Comparison of ENCODE assay signal across 9 mouse cellular contexts in the genomic region with DNA sequence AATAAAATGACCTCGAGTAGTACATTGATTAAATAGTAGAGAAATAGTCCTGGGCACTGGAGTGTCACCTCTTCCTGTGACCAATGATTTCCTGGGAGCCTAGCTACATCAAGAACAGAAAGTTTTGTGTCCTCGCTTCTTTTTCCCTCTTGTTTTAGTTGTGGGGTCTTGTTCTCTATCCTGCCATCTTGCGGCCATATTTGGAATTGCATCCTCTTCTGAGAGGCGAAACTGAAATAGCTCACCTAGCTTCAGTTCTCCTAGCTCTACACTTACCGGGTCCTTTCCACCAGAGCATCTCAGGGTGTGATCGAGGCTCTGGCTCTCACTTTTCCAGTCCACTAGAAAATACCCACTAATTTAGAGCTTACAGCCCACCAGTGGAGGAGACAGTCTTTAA. TPM values are rescaled to one million over a fixed set of nuclear protein-coding genes. Genes with fewer than 3 reads are reported as not detected.
DNase-seq lines count a peak whose midpoint lies in the region; ATAC-seq and TF ChIP-seq lines count a peak whose summit lies in the region.
"Had no signal": no experiment of that assay in that cellular context is flagged by ENCODE, and none has a peak within 500 bp of the region (broad histone marks: within the 10 kb centered on the region; RNA-seq: fewer than 3 reads in every experiment).

No protein-coding gene starts in this region.

- H3K4me1 ChIP-seq in thymus, adult 2 months (replicated peaks; ENCODE audit: control insufficient read depth, insufficient read depth, low read length) = peaks cover 38% of the 10 kb centered on the region

- no peak for TF ChIP-seq CTCF in thymus, adult 2 months (IDR thresholded peaks at IDR 0.05; ENCODE audit: borderline replicate concordance, control insufficient read depth, extremely low read depth, insufficient read depth, low read length, poor library complexity)

- H3K27ac ChIP-seq in thymus, adult 2 months (ENCODE audit: control insufficient read depth, insufficient read depth, low read length) = peak overlapping the region; percentile 91

- intact Hi-C loops in gastrocnemius, postnatal 36 days (cut with DNase I) = no loop called here

- 5% methylated on average over 6 of the region's 6 CpGs for WGBS in thymus, adult 2 months

- H3K27me3 ChIP-seq in thymus, adult 2 months (ENCODE audit: control insufficient read depth, insufficient read depth, low read length) = no peaks in the 10 kb centered on the region

- peak; percentile 14 to 23 for DNase-seq in gastrocnemius, adult 8-10 months (ENCODE audit: low spot score in 2 of 2)
- no peak for DNase-seq in gastrocnemius, postnatal 36 days
- peak; percentile 81 for DNase-seq in 416B (ENCODE audit: low read depth)
- DNase-seq in R1 (ENCODE audit: low read depth, low spot score) = peak; percentile 90
- DNase-seq in embryo, embryonic 9.5 days (ENCODE audit: extremely low spot score) = peak; percentile 72
- DNase-seq in layer of hippocampus, postnatal 25 days (ENCODE audit: extremely low spot score in 1 of 2, low spot score in 1 of 2) = peak; percentile 33 to 72
- peak; percentile 88 for DNase-seq in thymus, adult 2 months

- peaks cover 3% of the 10 kb centered on the region; the same call in 1 of the 2 replicates for H3K36me3 ChIP-seq in thymus, adult 2 months (ENCODE audit: control insufficient read depth, insufficient read depth, low read length)

- ATAC-seq in monocyte, adult 5-6 weeks (replicated peaks; ENCODE audit: insufficient number of reproducible peaks, low FRiP score, low TSS enrichment, poor library complexity, severe bottlenecking) = peak; percentile 59

- H3K4me3 ChIP-seq in thymus, adult 2 months (ENCODE audit: control insufficient read depth, insufficient read depth, low read length) = no peak overlapping the region

- no peak for TF ChIP-seq POLR2A in thymus, adult 2 months (IDR thresholded peaks at IDR 0.05; ENCODE audit: control insufficient read depth, extremely low read depth, insufficient read depth, low read length, poor library complexity)

RNA-seq across cellular contexts. Expression of gene Dgke, which starts 2.7 kb away (rescaled TPM):
- total RNA-seq in gastrocnemius, adult 8-10 months (2022) = 1 to 10 TPM; 2.1 to 3.6 (median 2.9) TPM
- 1 to 10 TPM; 2.6 to 3.1 TPM for total RNA-seq in gastrocnemius, postnatal 36 days (2021)
- total RNA-seq in layer of hippocampus, postnatal 25 days (2021) = 10 to 100 TPM; 41.6 to 42.8 TPM
- 4.6 to 8.2 TPM (median 8.2 TPM) in 3 replicates for total RNA-seq in monocyte, adult 5-6 weeks (2017)
- polyA plus RNA-seq in thymus, adult 2 months (2012; rRNA removed) = 81.2 and 84.0 TPM in 2 replicates

RNA-seq across cellular contexts. Expression of gene Gm525, which starts 4.3 kb away (rescaled TPM):
- not detected for total RNA-seq in gastrocnemius, adult 8-10 months (2022)
- not detected for total RNA-seq in gastrocnemius, postnatal 36 days (2021)
- not detected for total RNA-seq in layer of hippocampus, postnatal 25 days (2021)
- not detected in 3 replicates for total RNA-seq in monocyte, adult 5-6 weeks (2017)
- 25.8 and 35.9 TPM in 2 replicates for polyA plus RNA-seq in thymus, adult 2 months (2012; rRNA removed)
- total RNA-seq: layer of hippocampus, postnatal 36 days had no signal

Comparison
In these comparisons a context has a peak if more than half of its experiments do, and no peak if none do; other contexts are left out.
1. DNase-seq: peak in gastrocnemius, adult 8-10 months (2 of 2), 416B (single experiment), R1 (single experiment), embryo, embryonic 9.5 days (single experiment), layer of hippocampus, postnatal 25 days (2 of 2) and thymus, adult 2 months (single experiment); none in gastrocnemius, postnatal 36 days (0 of 2).